Mouse (Mus musculus): ENCODE results near the gene Gpn3. TPM values are rescaled to one million over a fixed set of nuclear protein-coding genes. Genes with fewer than 3 reads are reported as not detected.

The Gpn3 gene
- total RNA-seq, 1 experiment from 2014 or later: 35.0 TPM

DNA sequence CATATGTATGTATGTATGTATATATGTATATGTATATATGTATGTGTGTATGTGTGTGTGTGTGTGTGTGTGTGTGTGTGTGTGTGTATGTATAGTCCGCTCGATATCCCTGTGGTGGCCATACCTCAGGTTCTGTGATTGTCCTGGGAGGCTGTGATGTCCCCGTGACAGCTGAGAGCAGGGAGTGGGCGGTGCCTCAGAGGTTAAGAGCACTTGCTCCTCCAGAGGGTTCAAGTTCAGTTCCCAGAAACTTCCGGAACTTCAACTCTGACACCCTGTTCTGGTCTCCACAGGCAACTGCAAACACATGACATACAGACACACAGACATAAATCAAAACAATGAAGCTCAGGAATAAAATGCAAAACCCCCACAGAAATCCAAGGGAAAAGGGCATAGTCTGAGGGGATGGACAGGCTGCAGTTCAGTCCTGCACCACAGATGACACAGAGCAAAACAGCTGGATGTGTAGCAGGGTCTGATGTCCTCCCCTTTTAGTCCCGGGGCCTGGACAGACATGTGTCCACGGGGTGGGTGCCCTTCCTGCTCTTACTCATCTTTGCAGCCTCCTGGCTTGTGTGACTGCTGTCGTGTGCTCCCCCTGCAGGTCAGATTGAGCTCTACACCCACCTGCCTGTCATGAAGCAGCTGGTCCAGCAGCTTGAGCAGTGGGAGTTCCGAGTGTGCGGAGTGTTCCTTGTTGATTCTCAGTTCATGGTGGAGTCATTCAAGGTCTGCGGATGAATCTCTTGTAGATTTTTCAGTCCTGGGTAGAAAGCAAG is 7.9 kb downstream of the Gpn3 start:
- ATAC-seq (ENCODE audit: extremely low read depth, insufficient number of reproducible peaks, low FRiP score, poor library complexity, severe bottlenecking): peak; percentile 94

DNA sequence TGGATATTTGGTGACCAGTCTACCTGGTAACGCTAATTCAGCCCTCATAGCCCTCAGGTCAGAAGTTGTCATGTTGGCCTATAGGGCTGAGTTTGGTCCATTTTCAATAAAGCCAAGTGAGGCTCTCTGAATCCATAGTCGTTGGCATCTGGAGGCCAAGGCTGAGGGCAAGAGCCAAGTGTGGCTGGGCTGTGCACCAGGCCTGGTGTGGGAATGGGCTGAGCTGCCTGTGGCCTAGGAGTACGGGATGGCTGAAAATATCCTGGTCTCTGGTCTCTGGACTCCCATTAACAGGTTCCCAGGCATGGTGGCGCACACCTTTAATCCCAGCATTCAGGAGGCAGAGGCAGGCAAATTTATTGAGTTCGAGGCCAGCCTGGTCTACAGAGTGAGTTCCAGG is 18.3 kb downstream of the Gpn3 start:
- ATAC-seq (ENCODE audit: extremely low read depth, insufficient number of reproducible peaks, low FRiP score, poor library complexity, severe bottlenecking): no peak

DNA sequence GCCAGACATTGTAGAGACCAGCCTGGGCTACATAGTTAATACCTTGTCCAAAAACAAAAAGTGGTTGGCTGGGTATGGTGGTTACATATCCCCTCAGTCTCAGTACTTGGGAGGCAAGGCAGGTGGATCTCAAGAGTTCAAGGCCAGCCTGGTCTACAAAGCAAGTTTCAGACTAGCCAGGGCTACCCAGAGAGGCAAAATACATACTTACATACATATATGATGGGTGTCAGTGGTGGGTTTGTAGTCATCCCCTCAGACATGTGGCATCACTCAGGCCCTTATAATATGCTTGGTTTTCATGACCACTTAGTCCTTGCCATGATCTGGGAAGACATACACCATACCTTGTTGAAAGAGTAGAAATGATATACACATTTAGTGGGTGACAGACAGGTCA is 19.0 kb downstream of the Gpn3 start:
- no peak for ATAC-seq (ENCODE audit: extremely low read depth, insufficient number of reproducible peaks, low FRiP score, poor library complexity, severe bottlenecking)

DNA sequence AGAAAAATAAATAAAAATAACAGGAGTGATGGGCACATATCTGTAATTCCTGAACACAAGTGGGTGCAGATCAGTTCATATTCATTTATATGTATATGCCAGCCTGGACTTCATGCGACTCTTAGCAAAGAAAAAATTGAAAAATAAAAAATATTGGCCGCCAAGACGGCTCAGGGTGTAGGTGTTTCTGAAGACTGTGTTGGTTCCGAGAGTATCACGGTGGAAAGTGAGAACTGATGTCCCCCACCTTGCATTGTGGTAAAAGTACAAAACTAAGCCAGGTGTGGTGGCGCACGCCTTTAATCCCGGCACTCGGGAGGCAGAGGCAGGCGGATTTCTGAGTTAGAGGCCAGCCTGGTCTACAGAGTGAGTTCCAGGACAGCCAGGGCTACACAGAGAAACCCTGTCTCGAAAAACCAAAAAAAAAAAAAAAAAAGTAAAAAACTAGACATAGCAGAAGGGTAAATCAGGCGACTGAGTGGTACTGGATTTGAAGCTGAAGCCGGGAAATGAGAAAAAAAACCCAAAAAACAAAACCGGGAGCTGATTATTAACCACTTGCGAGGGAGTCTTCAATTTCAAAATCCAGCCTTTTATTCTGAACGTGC is 19.6 kb downstream of the Gpn3 start:
- no peak for ATAC-seq (ENCODE audit: extremely low read depth, insufficient number of reproducible peaks, low FRiP score, poor library complexity, severe bottlenecking)

DNA sequence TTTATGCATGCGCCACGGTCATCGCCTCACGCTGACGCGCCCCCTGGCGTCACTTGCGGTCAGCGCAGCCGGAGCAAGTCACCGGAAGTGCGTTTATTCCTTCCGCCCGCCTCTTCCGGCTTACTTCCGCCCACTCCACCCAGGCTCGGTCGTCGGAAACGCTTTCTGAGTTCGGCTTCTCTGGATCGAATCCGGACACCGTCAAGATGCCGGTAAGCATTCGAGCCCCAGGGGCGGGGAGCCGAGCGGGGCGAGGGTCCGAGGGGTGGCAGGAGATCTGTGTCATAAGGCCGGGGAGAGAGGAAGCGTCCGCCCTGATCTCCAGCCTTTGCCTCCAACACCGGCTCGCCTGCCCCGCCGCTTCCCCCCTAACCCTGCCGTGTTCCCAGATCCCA is 20.1 kb downstream of the Gpn3 start, which contains the start of gene Arpc3:
Gene Arpc3 (plus strand): TSS at position 93 of the 395 bp plus-strand sequence.
- peak; percentile 95 for ATAC-seq (ENCODE audit: extremely low read depth, insufficient number of reproducible peaks, low FRiP score, poor library complexity, severe bottlenecking)

DNA sequence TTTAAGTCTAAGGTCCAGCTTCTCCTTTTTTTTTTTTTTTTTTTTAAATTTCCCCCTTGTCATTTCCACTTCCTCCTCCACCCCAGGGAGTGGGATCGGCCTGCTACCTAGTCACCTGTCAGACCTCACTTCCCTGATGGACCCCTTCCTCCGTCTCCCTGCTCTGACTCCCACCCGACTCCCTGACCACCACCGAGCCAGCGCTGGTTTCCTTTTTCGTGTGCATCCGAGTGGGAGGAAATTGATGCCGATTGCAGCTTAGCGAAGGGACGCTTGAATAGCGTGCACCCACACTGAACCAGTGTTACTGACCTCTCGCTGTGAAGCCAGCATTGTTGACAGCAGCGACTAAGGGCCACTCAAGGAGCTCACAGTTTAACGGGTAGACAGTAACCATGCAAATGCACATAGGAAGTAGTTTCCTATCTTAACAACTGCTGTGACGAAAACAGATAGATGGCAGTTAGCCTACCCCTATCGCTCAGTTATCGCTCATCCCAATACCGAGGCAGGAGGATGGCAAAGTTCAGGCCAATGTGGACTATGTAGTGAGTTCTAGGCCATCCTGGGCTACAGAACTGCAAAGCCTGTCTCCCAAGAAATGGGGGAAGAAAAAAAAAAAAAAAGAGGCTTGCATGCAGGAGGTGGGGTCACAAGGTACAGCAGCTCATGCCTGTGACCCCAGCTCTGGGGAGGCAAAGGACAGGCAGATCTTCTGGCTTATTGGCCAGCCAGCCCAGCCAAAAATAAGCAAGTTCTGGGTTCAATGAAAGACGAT is 20.7 kb downstream of the Gpn3 start:
- ATAC-seq (ENCODE audit: extremely low read depth, insufficient number of reproducible peaks, low FRiP score, poor library complexity, severe bottlenecking): peak; percentile 33; the same call in 1 of the 2 replicates

DNA sequence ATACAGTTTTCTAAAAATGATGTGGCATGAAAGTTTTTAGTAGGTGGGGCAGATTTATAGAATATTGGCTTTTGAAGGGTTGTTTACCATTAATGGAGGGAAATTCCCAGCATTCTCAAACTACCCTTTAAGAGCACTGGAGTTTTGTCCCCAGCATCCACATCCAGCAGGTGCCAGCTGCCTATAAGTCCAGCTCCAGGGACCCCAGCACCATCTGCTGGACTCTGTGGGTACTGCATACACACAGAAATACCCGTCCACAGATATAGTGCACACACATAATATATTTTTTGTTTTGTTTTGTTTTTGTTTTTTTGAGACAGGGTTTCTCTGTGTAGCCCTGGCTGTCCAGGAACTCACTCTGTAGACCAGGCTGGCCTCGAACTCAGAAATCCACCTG is 22.2 kb downstream of the Gpn3 start:
- ATAC-seq (ENCODE audit: extremely low read depth, insufficient number of reproducible peaks, low FRiP score, poor library complexity, severe bottlenecking): peak; percentile 62; the same call in 1 of the 2 replicates

DNA sequence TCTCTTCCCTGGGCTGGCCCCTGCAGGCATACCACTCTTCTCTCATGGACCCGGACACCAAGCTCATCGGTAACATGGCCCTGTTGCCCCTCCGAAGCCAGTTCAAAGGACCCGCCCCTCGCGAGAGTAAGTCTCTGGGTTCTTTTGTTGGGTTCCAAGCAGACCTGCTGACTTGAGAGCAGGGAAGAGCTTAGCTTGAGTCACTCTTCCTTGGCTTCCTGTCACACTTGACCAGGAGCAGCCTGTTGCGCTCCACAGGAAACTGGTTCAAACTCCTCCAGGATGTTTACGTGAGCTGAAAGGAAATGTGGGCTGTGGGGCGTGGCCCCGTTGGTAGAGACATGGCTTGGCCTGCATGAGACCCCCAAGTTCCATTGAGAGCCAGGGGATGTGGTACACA is 25.1 kb downstream of the Gpn3 start:
- ATAC-seq (ENCODE audit: extremely low read depth, insufficient number of reproducible peaks, low FRiP score, poor library complexity, severe bottlenecking): no peak

DNA sequence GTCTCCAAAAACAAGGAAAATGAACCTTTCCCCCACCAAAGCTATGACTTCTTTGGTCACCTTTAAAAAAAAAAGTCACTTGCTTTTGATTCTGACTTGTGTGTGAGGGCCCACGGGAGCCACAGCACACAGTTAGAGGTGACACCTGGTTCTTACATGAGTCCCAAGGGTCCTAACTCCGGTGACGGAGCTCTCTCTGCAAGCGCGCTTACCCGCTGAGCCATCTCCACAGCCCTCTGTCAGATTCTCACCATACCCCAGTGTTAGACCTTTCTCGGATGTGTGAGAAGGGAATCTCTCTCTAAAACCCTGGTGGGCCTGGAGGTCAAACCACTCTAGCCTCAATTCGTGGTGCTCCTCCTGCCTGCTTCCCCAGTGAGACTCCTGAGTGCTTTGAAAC is 25.8 kb downstream of the Gpn3 start:
- peak; percentile 28; the same call in 1 of the 2 replicates for ATAC-seq (ENCODE audit: extremely low read depth, insufficient number of reproducible peaks, low FRiP score, poor library complexity, severe bottlenecking)

DNA sequence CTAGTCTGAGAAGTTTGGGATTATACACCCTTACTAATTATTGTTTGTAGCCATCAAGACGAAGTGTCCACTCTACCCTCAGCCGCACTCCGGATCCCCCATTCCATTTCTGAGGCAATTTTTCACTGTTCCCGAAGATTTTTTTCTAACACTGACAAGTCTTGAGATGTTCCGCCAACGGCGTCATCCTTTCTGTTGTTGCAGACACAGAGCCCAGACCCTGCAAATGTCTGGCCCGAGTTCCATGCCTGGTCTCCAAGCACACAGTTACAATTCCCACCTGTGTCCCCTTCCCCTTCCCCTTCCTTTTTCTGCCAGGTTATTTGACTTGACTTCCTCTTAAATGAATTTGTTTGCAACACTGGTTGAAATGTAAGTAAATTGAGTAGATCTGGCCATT is 28.2 kb downstream of the Gpn3 start:
- ATAC-seq (ENCODE audit: extremely low read depth, insufficient number of reproducible peaks, low FRiP score, poor library complexity, severe bottlenecking): no peak

DNA sequence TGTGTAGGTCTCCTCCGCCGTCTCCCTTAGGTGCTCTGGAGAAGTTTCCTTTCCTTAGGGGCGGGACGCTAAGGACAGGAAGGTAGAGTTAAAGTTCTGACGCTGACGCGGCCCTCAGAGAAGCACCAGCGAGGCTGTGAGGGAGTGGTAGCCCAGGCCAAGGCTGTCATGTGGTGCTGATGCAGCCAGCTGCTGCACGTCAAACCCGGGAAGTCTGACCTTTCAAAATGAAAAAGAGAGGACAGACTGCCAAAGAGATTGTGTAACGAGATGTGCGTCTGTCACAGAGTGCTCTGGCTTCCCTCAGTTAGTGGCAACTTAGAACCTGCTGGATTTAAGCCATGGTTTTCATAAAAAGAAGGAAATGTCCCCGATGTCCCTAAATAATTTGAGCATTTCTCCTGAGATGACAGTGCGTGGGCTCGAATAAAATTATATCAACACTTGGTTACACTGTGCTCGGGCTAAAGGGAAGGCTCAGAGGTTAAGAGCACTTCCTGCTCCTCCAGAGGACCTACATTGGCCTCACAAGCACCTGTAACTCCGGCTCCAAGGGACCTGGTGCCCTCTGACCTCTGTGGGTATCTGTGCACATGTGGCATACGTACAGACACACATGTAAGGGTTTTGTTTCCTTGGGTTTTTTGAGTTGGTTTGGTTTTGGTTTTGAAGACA is 29.1 kb downstream of the Gpn3 start:
- no peak for ATAC-seq (ENCODE audit: extremely low read depth, insufficient number of reproducible peaks, low FRiP score, poor library complexity, severe bottlenecking)

DNA sequence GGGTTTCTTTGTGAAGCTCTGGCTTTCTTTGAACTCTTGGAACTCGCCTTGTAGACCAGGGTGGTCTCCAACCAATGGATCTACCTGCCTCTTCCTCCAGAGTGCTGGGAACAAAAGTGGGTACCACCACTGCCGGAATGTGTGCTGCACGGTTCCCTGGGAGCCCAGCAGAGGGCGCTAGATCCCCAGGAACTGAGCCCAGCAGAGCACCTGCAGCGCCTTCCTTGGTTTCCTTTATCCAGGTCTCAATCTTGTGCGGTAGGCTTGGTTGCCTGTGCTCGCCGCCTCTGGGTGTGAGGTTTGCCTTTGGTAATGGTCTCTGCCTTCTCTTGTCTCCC is 29.6 kb downstream of the Gpn3 start:
- peak; percentile 37; the same call in 1 of the 2 replicates for ATAC-seq (ENCODE audit: extremely low read depth, insufficient number of reproducible peaks, low FRiP score, poor library complexity, severe bottlenecking)

DNA sequence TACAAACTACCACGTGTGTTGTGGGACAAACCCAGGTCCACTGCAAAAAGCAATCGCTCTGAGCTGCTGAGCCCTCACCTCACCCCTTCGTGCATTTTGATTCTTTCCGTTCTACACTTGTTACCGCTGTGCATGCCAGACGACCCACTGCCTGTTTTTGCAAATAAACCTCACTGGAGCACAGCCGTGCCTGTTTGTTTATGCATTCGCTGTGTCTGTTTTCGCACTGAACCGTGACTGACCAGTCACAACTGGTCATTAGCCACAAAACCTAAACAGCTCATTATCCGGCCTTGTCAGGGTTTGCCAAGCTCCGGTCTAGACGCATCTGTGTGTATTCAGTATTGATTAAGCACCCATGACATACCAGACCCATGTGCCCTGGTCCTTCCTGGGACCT is 30.5 kb downstream of the Gpn3 start:
- no peak for ATAC-seq (ENCODE audit: extremely low read depth, insufficient number of reproducible peaks, low FRiP score, poor library complexity, severe bottlenecking)

DNA sequence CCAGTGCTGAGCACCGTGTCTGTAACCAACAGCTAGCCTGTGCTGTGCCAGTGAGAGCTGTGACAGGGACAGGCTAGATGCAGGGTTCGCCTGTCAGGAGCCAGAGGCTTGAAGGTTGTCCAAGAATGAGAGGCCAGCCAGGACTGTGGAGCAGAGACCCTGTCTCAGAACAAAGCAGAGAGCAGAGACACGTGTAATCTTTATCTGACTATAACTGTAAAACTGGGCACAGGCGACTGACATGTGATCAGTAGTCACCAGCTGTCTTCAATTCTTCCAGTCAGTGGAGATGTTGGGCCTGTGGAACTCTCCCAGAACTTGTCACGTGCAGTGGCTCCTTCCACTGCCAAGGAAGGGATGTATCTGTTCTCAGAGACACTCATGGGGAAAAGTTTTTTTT is 31.1 kb downstream of the Gpn3 start:
- ATAC-seq (ENCODE audit: extremely low read depth, insufficient number of reproducible peaks, low FRiP score, poor library complexity, severe bottlenecking): no peak

DNA sequence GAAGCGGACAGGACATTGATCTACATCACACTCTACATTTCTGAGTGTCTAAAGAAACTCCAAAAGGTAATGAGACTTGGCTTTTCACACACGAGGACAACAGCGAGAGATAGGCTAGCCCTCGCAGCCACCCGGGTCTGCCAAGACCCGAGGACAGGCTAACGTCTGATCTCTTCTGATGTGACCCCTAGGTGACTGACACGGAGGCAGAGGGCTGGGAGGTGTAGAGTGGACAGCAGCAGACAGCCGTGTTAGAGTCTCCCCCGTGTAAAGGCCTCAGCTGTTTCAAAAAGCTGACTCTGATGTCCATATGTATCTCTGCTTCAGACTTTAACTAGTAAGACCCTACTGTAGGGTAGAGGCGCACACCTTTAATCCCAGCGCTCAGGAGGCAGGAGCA is 31.7 kb downstream of the Gpn3 start:
- ATAC-seq (ENCODE audit: extremely low read depth, insufficient number of reproducible peaks, low FRiP score, poor library complexity, severe bottlenecking): no peak

DNA sequence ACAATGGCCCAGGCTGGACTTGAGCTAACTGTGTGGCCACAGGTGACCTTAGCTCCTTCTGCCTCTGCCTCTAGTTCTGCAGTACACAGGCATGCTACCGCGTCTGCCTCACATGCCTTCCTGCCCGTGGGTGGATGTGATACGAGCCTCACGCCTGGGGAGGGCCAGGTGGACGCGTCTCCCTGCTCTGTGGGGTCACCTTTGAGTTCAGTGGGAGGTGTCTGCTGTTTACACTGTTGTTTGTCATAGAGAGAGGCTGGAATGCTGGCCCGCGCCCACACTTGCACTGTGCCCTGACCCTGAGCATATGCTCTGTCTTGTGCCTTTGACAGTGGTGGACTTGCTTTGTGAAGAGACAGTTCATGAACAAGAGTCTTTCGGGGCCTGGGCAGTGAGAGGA is 33.9 kb downstream of the Gpn3 start:
- no peak for ATAC-seq (ENCODE audit: extremely low read depth, insufficient number of reproducible peaks, low FRiP score, poor library complexity, severe bottlenecking)

DNA sequence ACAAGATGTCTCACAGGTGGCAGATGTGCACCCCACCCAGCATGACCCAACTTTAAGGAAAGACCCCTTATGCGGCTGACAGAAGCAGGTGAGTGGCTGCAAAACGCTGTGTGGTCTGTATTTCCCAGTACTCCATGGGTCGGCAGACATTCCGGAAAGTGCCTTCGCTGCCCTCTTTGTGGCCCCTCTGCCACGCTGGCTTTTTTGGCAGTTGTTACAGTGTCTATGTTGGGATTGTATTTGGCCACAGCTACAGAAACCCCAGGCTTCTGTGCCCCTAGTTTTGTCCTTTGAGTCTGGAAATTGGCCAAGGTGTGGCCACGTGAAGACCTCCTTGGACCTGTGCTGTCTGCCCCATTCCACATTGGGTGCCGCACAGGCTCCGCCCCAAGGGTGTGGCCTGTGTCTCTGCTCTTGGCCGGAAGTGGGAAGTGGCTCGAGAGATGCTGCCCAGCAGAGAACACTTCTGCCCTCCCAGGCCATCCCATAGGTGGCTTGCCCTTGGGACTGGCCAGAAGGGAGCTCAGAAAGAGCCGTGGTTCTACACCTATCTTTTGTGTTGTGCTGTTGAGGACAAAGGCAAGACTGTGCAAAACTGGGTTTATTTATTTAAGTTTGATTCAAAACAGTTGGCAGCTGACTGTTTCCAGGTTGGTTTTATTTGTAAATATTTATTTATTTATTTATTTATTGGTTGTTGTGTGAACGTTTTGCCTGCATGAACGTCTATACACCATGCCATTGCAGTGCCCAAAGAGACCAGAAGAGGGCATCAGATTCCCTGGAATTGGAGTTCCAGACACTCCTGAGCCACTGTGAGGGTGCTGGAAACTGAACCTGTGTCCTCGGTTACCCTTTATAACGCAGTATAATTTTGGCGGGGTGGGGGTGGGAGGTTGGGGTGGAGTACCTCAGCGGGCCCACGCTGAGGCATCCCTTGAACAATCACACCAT is 38.3 kb downstream of the Gpn3 start:
- no peak for ATAC-seq (ENCODE audit: extremely low read depth, insufficient number of reproducible peaks, low FRiP score, poor library complexity, severe bottlenecking)

DNA sequence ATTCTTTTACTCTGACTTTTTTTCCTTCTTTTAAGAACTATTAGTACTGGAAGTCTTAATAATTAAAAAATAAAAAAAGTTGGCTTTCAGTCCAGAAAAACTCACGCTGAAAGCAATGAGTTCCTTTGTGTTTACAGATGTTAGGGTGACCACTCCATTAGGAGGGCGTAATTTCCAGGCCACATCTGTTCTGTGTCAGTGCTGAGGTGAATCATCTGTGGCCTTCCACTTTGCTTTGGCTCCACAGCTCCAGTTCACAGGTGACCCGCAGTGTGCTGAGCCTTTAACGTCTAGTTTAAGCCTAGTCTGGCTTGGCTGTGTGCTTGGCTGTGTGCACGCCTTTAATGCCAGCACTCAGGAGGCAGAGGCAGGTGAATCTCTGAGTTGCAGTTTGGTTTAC is 40.2 kb downstream of the Gpn3 start:
- no peak for ATAC-seq (ENCODE audit: extremely low read depth, insufficient number of reproducible peaks, low FRiP score, poor library complexity, severe bottlenecking)

All from neutrophil, adult 5-6 weeks (primary cell).